Mouse (Mus musculus): Measurements from ENCODE around the gene Kdm5a.

Gene Kdm5a

GRCm38 (mm10) chr6:120443363-120444355, 79.7 kb downstream of the Kdm5a start:
- peak in 1 of 2 experiments; percentile 15 for DNase-seq

GRCm38 (mm10) chr6:120450208-120450607, 86.3 kb downstream of the Kdm5a start:
- no peak for DNase-seq

GRCm38 (mm10) chr6:120452384-120453102, 88.6 kb downstream of the Kdm5a start:
- DNase-seq: no peak

- no peak for DNase-seq
These were observed 89.2 kb downstream of the Kdm5a start for GRCm38 (mm10) chr6:120453103-120453445.

GRCm38 (mm10) chr6:120453556-120453955, 89.6 kb downstream of the Kdm5a start:
- no peak for DNase-seq

- DNase-seq: no peak
These were observed 90.7 kb downstream of the Kdm5a start for GRCm38 (mm10) chr6:120454627-120455077.

GRCm38 (mm10) chr6:120457074-120457473, 93.2 kb downstream of the Kdm5a start:
- DNase-seq: no peak

- no peak for DNase-seq
These were observed 93.8 kb downstream of the Kdm5a start for GRCm38 (mm10) chr6:120457751-120458150.

- no peak for DNase-seq
These were observed 97.3 kb downstream of the Kdm5a start for GRCm38 (mm10) chr6:120461217-120461616.

- DNase-seq: no peak
These were observed 98.3 kb downstream of the Kdm5a start for GRCm38 (mm10) chr6:120462251-120462650.

- DNase-seq: peak; percentile 28 to 63
These were observed 99.4 kb downstream of the Kdm5a start, which contains the start of gene Il17ra for GRCm38 (mm10) chr6:120463086-120463871. Gene Il17ra, plus strand, starts transcription at chr6:120463247.

- DNase-seq: no peak
These were observed 100.0 kb downstream of the Kdm5a start for GRCm38 (mm10) chr6:120463884-120464283.

GRCm38 (mm10) chr6:120464406-120464939, 100.5 kb downstream of the Kdm5a start:
- no peak for DNase-seq

- no peak for DNase-seq
These were observed 101.5 kb downstream of the Kdm5a start for GRCm38 (mm10) chr6:120465393-120465792.

GRCm38 (mm10) chr6:120466609-120467329, 102.8 kb downstream of the Kdm5a start:
- DNase-seq: no peak

GRCm38 (mm10) chr6:120468259-120468658, 104.3 kb downstream of the Kdm5a start:
- DNase-seq: no peak

GRCm38 (mm10) chr6:120469268-120469667, 105.3 kb downstream of the Kdm5a start:
- no peak for DNase-seq

GRCm38 (mm10) chr6:120469770-120470169, 105.8 kb downstream of the Kdm5a start:
- DNase-seq: no peak

GRCm38 (mm10) chr6:120470666-120471065, 106.7 kb downstream of the Kdm5a start:
- no peak for DNase-seq

- no peak for DNase-seq
These were observed 108.1 kb downstream of the Kdm5a start for GRCm38 (mm10) chr6:120471991-120472441.

- DNase-seq: no peak
These were observed 108.7 kb downstream of the Kdm5a start for GRCm38 (mm10) chr6:120472455-120473140.
